Mouse (Mus musculus) embryonic facial prominence, embryonic 12.5 days (tissue): ENCODE results near the gene Ankk1. TPM values are rescaled to one million over a fixed set of nuclear protein-coding genes. Genes with fewer than 3 reads are reported as not detected.

ENCODE experiments used
- ATAC-seq: fragments of 200-750 bp; cut with Nextera tagmentation; 2 replicates; pipeline ENCODE4 v1.8.0; 2017; ENCODE audit not compliant: insufficient number of reproducible peaks, insufficient read depth, low FRiP score, low TSS enrichment
- H3K27ac ChIP-seq: fragments of 300-500 bp; sonication (generic); 2 replicates; pipeline ENCODE4 v1.5.1; 2016; ENCODE audit warnings: mild to moderate bottlenecking
- H3K27me3 ChIP-seq: fragments of 300-500 bp; sonication (generic); 2 replicates; pipeline ENCODE4 v1.6.1; 2016; ENCODE audit warnings: mild to moderate bottlenecking, moderate library complexity
- H3K36me3 ChIP-seq: fragments of 300-500 bp; sonication (generic); 2 replicates; pipeline ENCODE4 v1.6.1; 2016; ENCODE audit warnings: mild to moderate bottlenecking
- H3K4me1 ChIP-seq: fragments of 300-500 bp; sonication (generic); 2 replicates; pipeline ENCODE4 v1.6.1; 2016
- H3K4me2 ChIP-seq: fragments of 300-500 bp; sonication (generic); replicated peaks from 2 replicates; pipeline ENCODE4 v1.6.1; 2016; ENCODE audit warnings: mild to moderate bottlenecking, moderate library complexity
- H3K4me3 ChIP-seq: fragments of 300-500 bp; sonication (generic); 2 replicates; pipeline ENCODE4 v1.5.1; 2016; ENCODE audit warnings: mild to moderate bottlenecking
- H3K9ac ChIP-seq: fragments of 300-500 bp; sonication (generic); 2 replicates; pipeline ENCODE4 v1.6.1; 2016; ENCODE audit warnings: mild to moderate bottlenecking, moderate library complexity
- H3K9me3 ChIP-seq: fragments of 300-500 bp; sonication (generic); 2 replicates; pipeline ENCODE4 v1.6.1; 2016; ENCODE audit warnings: mild to moderate bottlenecking, moderate library complexity
- WGBS: fragments of 180-500 bp; shearing (Covaris S2); methylation state at CpG from one replicate; pipeline ENCODE4 v1.1.7; 2016; 5-methylcytosine and 5-hydroxymethylcytosine counted together
- polyA plus RNA-seq: library from polyadenylated mRNA; unstranded; fragments of >200 nt; fragmentation: Nextera tagmentation; extraction: Ambion mirVana; gene quantifications from 2 replicates; pipeline ENCODE4 v1.2.1, GENCODE M21; 2016

Ankk1 gene
- polyA plus RNA-seq, 1 experiment from 2014 or later: not detected

- H3K27ac ChIP-seq: no peak overlapping the region
- no peaks in the 10 kb centered on the region for H3K36me3 ChIP-seq
- 65% methylated on average over 2 of the region's 2 CpGs for WGBS
- no peaks in the 10 kb centered on the region for H3K27me3 ChIP-seq
- H3K4me1 ChIP-seq: no peaks in the 10 kb centered on the region
- no peaks in the 10 kb centered on the region for H3K9me3 ChIP-seq
- H3K4me2 ChIP-seq: no peak overlapping the region
- H3K9ac ChIP-seq: no peak overlapping the region
- no peak for ATAC-seq
- H3K4me3 ChIP-seq: no peak overlapping the region
These were observed 23.1 kb downstream of the Ankk1 start for GRCm38 (mm10) chr9:49403711-49404110.

- H3K9ac ChIP-seq: no peak overlapping the region
- H3K4me1 ChIP-seq: no peaks in the 10 kb centered on the region
- ATAC-seq: no peak
- H3K4me3 ChIP-seq: no peak overlapping the region
- no peaks in the 10 kb centered on the region for H3K27me3 ChIP-seq
- no peak overlapping the region for H3K4me2 ChIP-seq
- H3K9me3 ChIP-seq: no peaks in the 10 kb centered on the region
- no peaks in the 10 kb centered on the region for H3K36me3 ChIP-seq
- H3K27ac ChIP-seq: no peak overlapping the region
These were observed 30.8 kb downstream of the Ankk1 start for GRCm38 (mm10) chr9:49396006-49396405.

- Histone ChIP-seq H3K4me3 (no peak overlapping the region), H3K27me3 (no peaks in the 10 kb centered on the region), H3K36me3 (no peaks in the 10 kb centered on the region), H3K9ac (no peak overlapping the region), H3K27ac (no peak overlapping the region), H3K4me2 (no peak overlapping the region), H3K9me3 (no peaks in the 10 kb centered on the region), H3K4me1 (no peaks in the 10 kb centered on the region)
- no peak for ATAC-seq
- 50% methylated on average over 2 of the region's 2 CpGs for WGBS
These were observed 34.6 kb downstream of the Ankk1 start for GRCm38 (mm10) chr9:49392242-49392641.

GRCm38 (mm10) chr9:49386119-49386518 is 40.7 kb downstream of the Ankk1 start:
- 0 out of 2 replicates have a peak, but pooled peaks cover 4% of the 10 kb centered on the region for H3K4me1 ChIP-seq
- no peaks in the 10 kb centered on the region for H3K9me3 ChIP-seq
- H3K4me3 ChIP-seq: no peak overlapping the region
- no peak overlapping the region for H3K27ac ChIP-seq
- no peak for ATAC-seq
- no peaks in the 10 kb centered on the region for H3K27me3 ChIP-seq
- no peak overlapping the region for H3K9ac ChIP-seq
- H3K36me3 ChIP-seq: no peaks in the 10 kb centered on the region
- H3K4me2 ChIP-seq: no peak overlapping the region
- WGBS: 33% methylated on average over 11 of the region's 11 CpGs

GRCm38 (mm10) chr9:49385301-49385700 is 41.5 kb downstream of the Ankk1 start:
- H3K27ac ChIP-seq: no peak overlapping the region
- H3K9me3 ChIP-seq: no peaks in the 10 kb centered on the region
- no peak for ATAC-seq
- H3K4me3 ChIP-seq: no peak overlapping the region
- 0 out of 2 replicates have a peak, but pooled peaks cover 4% of the 10 kb centered on the region for H3K4me1 ChIP-seq
- H3K27me3 ChIP-seq: no peaks in the 10 kb centered on the region
- no peak overlapping the region for H3K4me2 ChIP-seq
- 51% methylated on average over 7 of the region's 7 CpGs for WGBS
- H3K36me3 ChIP-seq: no peaks in the 10 kb centered on the region
- no peak overlapping the region for H3K9ac ChIP-seq

GRCm38 (mm10) chr9:49384855-49385254 is 42.0 kb downstream of the Ankk1 start:
- Histone ChIP-seq H3K27ac (no peak overlapping the region), H3K9ac (no peak overlapping the region), H3K27me3 (no peaks in the 10 kb centered on the region), H3K4me3 (no peak overlapping the region), H3K4me1 (0 out of 2 replicates have a peak, but pooled peaks cover 4% of the 10 kb centered on the region), H3K36me3 (no peaks in the 10 kb centered on the region), H3K4me2 (no peak overlapping the region), H3K9me3 (no peaks in the 10 kb centered on the region)
- no peak for ATAC-seq
- WGBS: 92% methylated on average over 6 of the region's 6 CpGs

- no peak overlapping the region for H3K27ac ChIP-seq
- WGBS: 74% methylated on average over 3 of the region's 3 CpGs
- ATAC-seq: no peak
- H3K27me3 ChIP-seq: no peaks in the 10 kb centered on the region
- 0 out of 2 replicates have a peak, but pooled peaks cover 4% of the 10 kb centered on the region for H3K4me1 ChIP-seq
- no peaks in the 10 kb centered on the region for H3K9me3 ChIP-seq
- no peak overlapping the region for H3K4me2 ChIP-seq
- no peak overlapping the region for H3K9ac ChIP-seq
- no peaks in the 10 kb centered on the region for H3K36me3 ChIP-seq
- H3K4me3 ChIP-seq: no peak overlapping the region
These were observed 42.8 kb downstream of the Ankk1 start for GRCm38 (mm10) chr9:49384041-49384440.

GRCm38 (mm10) chr9:49379962-49380361 is 46.9 kb downstream of the Ankk1 start:
- Histone ChIP-seq H3K9me3 (no peaks in the 10 kb centered on the region), H3K27ac (no peak overlapping the region), H3K36me3 (no peaks in the 10 kb centered on the region), H3K4me1 (no peaks in the 10 kb centered on the region), H3K9ac (no peak overlapping the region), H3K4me2 (no peak overlapping the region), H3K4me3 (no peak overlapping the region), H3K27me3 (no peaks in the 10 kb centered on the region)
- WGBS: 87% methylated on average over 4 of the region's 4 CpGs
- no peak for ATAC-seq

- no peak overlapping the region for H3K4me2 ChIP-seq
- H3K9me3 ChIP-seq: no peaks in the 10 kb centered on the region
- no peaks in the 10 kb centered on the region for H3K27me3 ChIP-seq
- H3K4me3 ChIP-seq: no peak overlapping the region
- no peaks in the 10 kb centered on the region for H3K4me1 ChIP-seq
- WGBS: 90% methylated on average over 2 of the region's 2 CpGs
- no peak overlapping the region for H3K9ac ChIP-seq
- H3K27ac ChIP-seq: no peak overlapping the region
- H3K36me3 ChIP-seq: no peaks in the 10 kb centered on the region
- no peak for ATAC-seq
These were observed 52.9 kb downstream of the Ankk1 start for GRCm38 (mm10) chr9:49373946-49374345.

- H3K27me3 ChIP-seq: no peaks in the 10 kb centered on the region
- H3K27ac ChIP-seq: no peak overlapping the region
- 21% methylated on average over 5 of the region's 5 CpGs for WGBS
- H3K4me2 ChIP-seq: no peak overlapping the region
- H3K4me3 ChIP-seq: no peak overlapping the region
- no peaks in the 10 kb centered on the region for H3K36me3 ChIP-seq
- ATAC-seq: no peak
- 0 out of 2 replicates have a peak, but pooled peaks cover 4% of the 10 kb centered on the region for H3K4me1 ChIP-seq
- H3K9me3 ChIP-seq: no peaks in the 10 kb centered on the region
- H3K9ac ChIP-seq: no peak overlapping the region
These were observed 61.1 kb downstream of the Ankk1 start for GRCm38 (mm10) chr9:49365763-49366162.

Other genes with a start within 250 kb of the Ankk1 start
- gene Gm4894, start 176.5 kb downstream of the Ankk1 start, polyA plus RNA-seq: not detected in 2 replicates
- gene Drd2, start 86.4 kb downstream of the Ankk1 start, polyA plus RNA-seq: 0.09 TPM in 1 of 2 replicates, not detected in the other
- 1.3 and 1.4 TPM in 2 replicates for gene Ttc12, start 59.2 kb upstream of the Ankk1 start, polyA plus RNA-seq